Mouse (Mus musculus): ENCODE results near the gene Olfr107. TPM values are rescaled to one million over a fixed set of nuclear protein-coding genes. Genes with fewer than 3 reads are reported as not detected.

The Olfr107 gene
- not detected for polyA plus RNA-seq (2017; shearing (Covaris generic))

GRCm38 (mm10) chr17:37398926-37399325 lies at the start of gene Olfr107:
Gene Olfr107, plus strand, starts transcription at chr17:37399226.

DNA sequence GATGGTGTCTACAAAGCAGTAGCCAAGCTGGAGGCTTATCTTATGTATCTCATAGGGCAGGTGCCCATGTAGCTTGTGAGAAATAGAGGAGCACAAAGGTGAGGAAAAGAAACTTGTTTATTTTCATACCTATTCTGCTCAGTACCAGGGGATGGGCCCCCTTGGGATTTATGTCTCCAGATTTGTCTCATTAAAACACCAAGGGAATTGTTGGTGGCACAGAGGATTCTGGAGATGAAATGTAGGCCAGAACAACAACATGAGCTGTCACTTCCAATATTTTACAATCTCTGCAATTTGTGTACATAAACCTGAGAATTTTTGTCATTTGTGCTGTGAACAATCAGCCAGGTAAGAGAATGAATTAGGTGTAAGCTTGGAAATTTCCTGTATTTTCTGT lies 39.7 kb upstream of the Olfr107 start, which contains the start of gene Olfr104-ps:
TSS of gene Olfr104-ps (plus strand) at position 301 of the 400 bp plus-strand sequence.

GRCm38 (mm10) chr17:37378733-37379132 lies 20.3 kb upstream of the Olfr107 start, which contains the start of gene Olfr105-ps:
Gene Olfr105-ps, plus strand, starts transcription at chr17:37379033.

GRCm38 (mm10) chr17:37390093-37390492 lies 8.9 kb upstream of the Olfr107 start, which contains the start of gene Olfr106-ps:
Gene Olfr106-ps, plus strand, starts transcription at chr17:37390393.

DNA sequence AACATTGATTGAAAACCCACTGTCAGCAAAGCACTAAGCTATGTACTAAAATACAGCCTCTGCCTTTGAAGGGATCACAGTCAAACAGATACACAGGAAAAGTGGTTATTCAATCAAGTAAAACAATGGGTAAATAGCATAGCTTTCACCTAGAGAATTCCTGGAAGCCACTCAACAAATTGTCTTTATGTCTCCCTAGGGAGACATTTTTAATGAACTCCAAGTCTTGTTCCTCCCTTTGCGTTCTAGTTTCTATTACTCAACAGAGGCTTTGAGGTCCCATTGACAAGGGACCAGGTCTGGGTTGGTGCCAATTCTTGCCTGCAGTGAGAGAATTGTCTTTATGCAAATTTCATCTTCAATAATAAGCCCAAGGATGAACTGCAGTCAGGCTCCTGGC lies 46.2 kb downstream of the Olfr107 start, which contains the start of gene Olfr108:
TSS of gene Olfr108 (plus strand) at position 301 of the 400 bp plus-strand sequence.

Other genes with a start within 250 kb of the Olfr107 start
- gene Olfr93, start 237.7 kb upstream of the Olfr107 start, polyA plus RNA-seq (2017; shearing (Covaris generic)): not detected
- not detected for gene Ubd, start 205.3 kb upstream of the Olfr107 start, polyA plus RNA-seq (2017; shearing (Covaris generic))
- gene Olfr94, start 198.2 kb upstream of the Olfr107 start, polyA plus RNA-seq (2017; shearing (Covaris generic)): not detected
- gene Olfr95, start 186.1 kb upstream of the Olfr107 start, polyA plus RNA-seq (2017; shearing (Covaris generic)): 0.07 TPM
- gene Olfr96, start 179.1 kb upstream of the Olfr107 start, polyA plus RNA-seq (2017; shearing (Covaris generic)): not detected
- not detected for gene Olfr97, start 161.9 kb upstream of the Olfr107 start, polyA plus RNA-seq (2017; shearing (Covaris generic))
- not detected for gene Olfr98, start 135.5 kb upstream of the Olfr107 start, polyA plus RNA-seq (2017; shearing (Covaris generic))
- gene H2-M3, start 129.0 kb upstream of the Olfr107 start, polyA plus RNA-seq (2017; shearing (Covaris generic)): 97.7 TPM
- 2.3 TPM for gene Olfr99, start 115.8 kb upstream of the Olfr107 start, polyA plus RNA-seq (2017; shearing (Covaris generic))
- gene Olfr101, start 94.9 kb upstream of the Olfr107 start, polyA plus RNA-seq (2017; shearing (Covaris generic)): not detected
- gene Olfr102, start 82.2 kb upstream of the Olfr107 start, polyA plus RNA-seq (2017; shearing (Covaris generic)): 0.40 TPM
- not detected for gene Olfr103, start 59.5 kb upstream of the Olfr107 start, polyA plus RNA-seq (2017; shearing (Covaris generic))
- not detected for gene Olfr104-ps, start 39.6 kb upstream of the Olfr107 start, polyA plus RNA-seq (2017; shearing (Covaris generic))
- not detected for gene Olfr105-ps, start 20.2 kb upstream of the Olfr107 start, polyA plus RNA-seq (2017; shearing (Covaris generic))
- gene Olfr106-ps, start 8.8 kb upstream of the Olfr107 start, polyA plus RNA-seq (2017; shearing (Covaris generic)): not detected
- gene Olfr108, start 46.3 kb downstream of the Olfr107 start, polyA plus RNA-seq (2017; shearing (Covaris generic)): not detected
- gene Olfr109, start 59.7 kb downstream of the Olfr107 start, polyA plus RNA-seq (2017; shearing (Covaris generic)): not detected
- not detected for gene H2-M2, start 84.3 kb downstream of the Olfr107 start, polyA plus RNA-seq (2017; shearing (Covaris generic))
- not detected for gene Olfr110, start 93.2 kb downstream of the Olfr107 start, polyA plus RNA-seq (2017; shearing (Covaris generic))
- gene Olfr111, start 108.8 kb downstream of the Olfr107 start, polyA plus RNA-seq (2017; shearing (Covaris generic)): not detected
- gene Olfr112, start 170.2 kb downstream of the Olfr107 start, polyA plus RNA-seq (2017; shearing (Covaris generic)): not detected
- not detected for gene Olfr113, start 178.4 kb downstream of the Olfr107 start, polyA plus RNA-seq (2017; shearing (Covaris generic))
- not detected for gene Olfr114, start 193.5 kb downstream of the Olfr107 start, polyA plus RNA-seq (2017; shearing (Covaris generic))
- gene Olfr115, start 227.9 kb downstream of the Olfr107 start, polyA plus RNA-seq (2017; shearing (Covaris generic)): not detected
- gene Olfr116, start 228.0 kb downstream of the Olfr107 start, polyA plus RNA-seq (2017; shearing (Covaris generic)): not detected

All from effector memory CD4-positive, alpha-beta T cell, adult 7 months (primary cell).